Mouse (Mus musculus) liver, adult 10 weeks (tissue): Measurements from ENCODE around the gene Gprc5a. TPM values are rescaled to one million over a fixed set of nuclear protein-coding genes. Genes with fewer than 3 reads are reported as not detected.

Experiments
- polyA plus RNA-seq: library from polyadenylated mRNA; stranded (reverse); fragments of 350-450 nt; fragmentation: Illumina TruSeq; extraction: RNeasy Lipid Tissue Mini Kit (QIAGEN cat#74804); gene quantifications from one replicate; pipeline ENCODE4 v1.2.3, GENCODE M21; 2014; ENCODE audit warnings: low read depth, low replicate concordance

Gprc5a gene
- polyA plus RNA-seq: not detected

GRCm38 (mm10) chr6:135065236-135065957 is at the start of gene Gprc5a:
Gene Gprc5a (plus strand): TSS chr6:135065651.

GRCm38 (mm10) chr6:135118183-135118582 is 52.7 kb downstream of the Gprc5a start, which contains the start of gene Gprc5d:
Gene Gprc5d (minus strand): TSS chr6:135118283.

Other genes starting within 250 kb of the Gprc5a start
- gene Crebl2, start 235.5 kb upstream of the Gprc5a start, polyA plus RNA-seq: 40.4 TPM
- gene Gpr19, start 167.1 kb upstream of the Gprc5a start, polyA plus RNA-seq: 1.1 TPM
- gene Cdkn1b, start 145.2 kb upstream of the Gprc5a start, polyA plus RNA-seq: 32.6 TPM
- gene Apold1, start 83.9 kb upstream of the Gprc5a start, polyA plus RNA-seq: 1.2 TPM
- 73.3 TPM for gene Ddx47, start 54.0 kb upstream of the Gprc5a start, polyA plus RNA-seq
- not detected for gene Gprc5d, start 52.6 kb downstream of the Gprc5a start, polyA plus RNA-seq
- gene Fam234b, start 132.3 kb downstream of the Gprc5a start, polyA plus RNA-seq: 10.6 TPM
- 182 TPM for gene Hebp1, start 132.4 kb downstream of the Gprc5a start, polyA plus RNA-seq
- gene Gsg1, start 188.7 kb downstream of the Gprc5a start, polyA plus RNA-seq: not detected
- gene Pbp2, start 244.8 kb downstream of the Gprc5a start, polyA plus RNA-seq: not detected